Mouse (Mus musculus): ENCODE measurements around the gene Sptb.

- TF ChIP-seq POLR2A (IDR thresholded peaks at IDR 0.05; ENCODE audit: insufficient read length, low read depth) (no peak), E2F4 (IDR thresholded peaks at IDR 0.05; ENCODE audit: insufficient read depth) (no peak), CEBPB (IDR thresholded peaks at IDR 0.05; ENCODE audit: insufficient read depth, poor library complexity, severe bottlenecking) (no peak), MYOG (IDR thresholded peaks at IDR 0.05; ENCODE audit: control insufficient read depth in 1 of 3, insufficient read depth in 1 of 3, insufficient read length in 2 of 3, low read depth in 2 of 3) (no peak), USF1 (IDR thresholded peaks at IDR 0.05; ENCODE audit: low read depth) (no peak)
Measured at GRCm38 (mm10) chr12:76578465-76578864, 131.9 kb downstream of the Sptb start.
